11 mouse cellular contexts compared by ENCODE assay signal in the genomic region with DNA sequence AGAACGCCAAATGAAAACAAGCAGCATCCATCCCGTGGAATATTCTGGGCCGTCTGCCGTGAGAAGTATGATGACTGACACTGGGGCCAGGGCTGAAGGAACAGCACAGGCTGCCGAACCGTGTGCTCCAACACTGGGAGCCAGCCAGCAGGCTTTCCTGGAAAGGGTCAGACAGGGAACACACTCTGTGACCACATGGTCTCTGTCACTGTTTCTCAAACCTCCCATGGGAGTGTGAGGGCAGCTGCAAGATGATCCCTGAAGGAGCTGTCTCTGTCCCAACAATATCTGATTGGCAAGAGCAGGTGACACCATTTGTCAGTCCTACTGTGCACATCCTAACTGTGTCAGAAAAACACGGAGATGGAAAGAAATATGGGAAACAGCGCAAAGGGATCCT. TPM values are rescaled to one million over a fixed set of nuclear protein-coding genes. Genes with fewer than 3 reads are reported as not detected.
A peak's percentile ranks its signal among the peaks of the same experiment; 100 is the strongest.
DNase-seq lines count a peak whose midpoint lies in the region; ATAC-seq and TF ChIP-seq lines count a peak whose summit lies in the region.
"Had no signal": no experiment of that assay in that cellular context is flagged by ENCODE, and none has a peak within 500 bp of the region (broad histone marks: within the 10 kb centered on the region; RNA-seq: fewer than 3 reads in every experiment).

No protein-coding gene starts in this region.

- H3K4me3 ChIP-seq in liver, adult 2 months (ENCODE audit: insufficient read depth, low read depth, low read length): no peak overlapping the region
- H3K4me3 ChIP-seq in liver, postnatal 0 days (ENCODE audit: low read depth, low read length): no peak overlapping the region
- H3K4me3 ChIP-seq in limb, embryonic 14.5 days (replicated peaks; ENCODE audit: low read length): no peak overlapping the region
- H3K4me3 ChIP-seq in forebrain, embryonic 16.5 days (replicated peaks; ENCODE audit: low read length): no peak overlapping the region

- H3K9me3 ChIP-seq in liver, postnatal 0 days (ENCODE audit: low read length): no peaks in the 10 kb centered on the region
- H3K9me3 ChIP-seq in limb, embryonic 14.5 days (ENCODE audit: control insufficient read depth, low read length): no peaks in the 10 kb centered on the region
- H3K9me3 ChIP-seq in forebrain, embryonic 16.5 days (ENCODE audit: control insufficient read depth, low read length): no peaks in the 10 kb centered on the region

- TF ChIP-seq EP300 in liver, postnatal 0 days (IDR thresholded peaks at IDR 0.05; ENCODE audit: low read depth): no peak

- H3K9ac ChIP-seq in liver, adult 2 months (ENCODE audit: low read depth, low read length): no peak overlapping the region
- H3K9ac ChIP-seq in liver, postnatal 0 days (replicated peaks): no peak overlapping the region
- H3K9ac ChIP-seq in limb, embryonic 14.5 days (ENCODE audit: low read depth, low read length, severe bottlenecking): no peak overlapping the region
- no peak overlapping the region for H3K9ac ChIP-seq in forebrain, embryonic 16.5 days (replicated peaks; ENCODE audit: low read depth, low read length)

- H3K36me3 ChIP-seq in liver, adult 2 months (ENCODE audit: control insufficient read depth, insufficient read depth, low read length): no peaks in the 10 kb centered on the region
- H3K36me3 ChIP-seq in liver, postnatal 0 days (replicated peaks; ENCODE audit: insufficient read depth, low read length): no peaks in the 10 kb centered on the region
- no peaks in the 10 kb centered on the region for H3K36me3 ChIP-seq in limb, embryonic 14.5 days (ENCODE audit: control insufficient read depth, insufficient read depth, low read length)
- H3K36me3 ChIP-seq in forebrain, embryonic 16.5 days (ENCODE audit: control insufficient read depth, insufficient read depth): no peaks in the 10 kb centered on the region

- no peak for TF ChIP-seq CTCF in liver, adult 2 months (IDR thresholded peaks at IDR 0.05; ENCODE audit: low read depth, low read length)
- no peak for TF ChIP-seq CTCF in liver, postnatal 0 days (IDR thresholded peaks at IDR 0.05; ENCODE audit: low read depth)

- TF ChIP-seq POLR2A in liver, adult 2 months (IDR thresholded peaks at IDR 0.05; ENCODE audit: extremely low read depth, insufficient read depth, low read length): no peak
- TF ChIP-seq POLR2A in limb, embryonic 14.5 days (IDR thresholded peaks at IDR 0.05; ENCODE audit: borderline replicate concordance, extremely low read depth, insufficient read depth, insufficient read length): no peak

- H3K27ac ChIP-seq in liver, adult 2 months (replicated peaks; ENCODE audit: insufficient read depth, low read depth, low read length): peak overlapping the region; percentile 43
- H3K27ac ChIP-seq in liver, postnatal 0 days (ENCODE audit: low read depth): no peak overlapping the region
- no peak overlapping the region for H3K27ac ChIP-seq in limb, embryonic 14.5 days (replicated peaks; ENCODE audit: low read depth, low read length)
- H3K27ac ChIP-seq in forebrain, embryonic 16.5 days (ENCODE audit: low read length): no peak overlapping the region

- 36% methylated on average over 8 of the region's 8 CpGs for WGBS in liver, adult 2 months
- WGBS in liver, postnatal 0 days (ENCODE audit: insufficient replicate concordance): 77% methylated on average over 8 of the region's 8 CpGs
- WGBS in limb, embryonic 14.5 days: 67% methylated on average over 8 of the region's 8 CpGs
- 81% methylated on average over 8 of the region's 8 CpGs for WGBS in forebrain, embryonic 16.5 days

- ATAC-seq in liver, postnatal 0 days: no peak
- ATAC-seq in limb, embryonic 14.5 days (ENCODE audit: low FRiP score, low read depth): peak; percentile 62
- no peak for ATAC-seq in forebrain, embryonic 16.5 days

- H3K4me1 ChIP-seq in liver, adult 2 months (ENCODE audit: control insufficient read depth, insufficient read depth, low read length): peaks cover 30% of the 10 kb centered on the region
- peaks cover 39% of the 10 kb centered on the region for H3K4me1 ChIP-seq in liver, postnatal 0 days (ENCODE audit: insufficient read depth)
- H3K4me1 ChIP-seq in limb, embryonic 14.5 days (ENCODE audit: control insufficient read depth, insufficient read depth, low read length): no peaks in the 10 kb centered on the region
- no peaks in the 10 kb centered on the region for H3K4me1 ChIP-seq in forebrain, embryonic 16.5 days (replicated peaks; ENCODE audit: control insufficient read depth, insufficient read depth, low read length)

- H3K27me3 ChIP-seq in liver, adult 2 months (ENCODE audit: control insufficient read depth, insufficient read depth, low read length): no peaks in the 10 kb centered on the region
- no peaks in the 10 kb centered on the region for H3K27me3 ChIP-seq in liver, postnatal 0 days (ENCODE audit: insufficient read depth, low read length)
- H3K27me3 ChIP-seq in limb, embryonic 14.5 days (ENCODE audit: control insufficient read depth, insufficient read depth, low read length): no peaks in the 10 kb centered on the region
- H3K27me3 ChIP-seq in forebrain, embryonic 16.5 days (replicated peaks; ENCODE audit: control insufficient read depth, insufficient read depth, low read length): no peaks in the 10 kb centered on the region
- H3K27me3 ChIP-seq: Patski had no signal

- no peak overlapping the region for H3K4me2 ChIP-seq in liver, postnatal 0 days (ENCODE audit: low read depth, low read length)
- no peak overlapping the region for H3K4me2 ChIP-seq in limb, embryonic 14.5 days (replicated peaks; ENCODE audit: low read depth, low read length, severe bottlenecking)
- H3K4me2 ChIP-seq in forebrain, embryonic 16.5 days (ENCODE audit: low read length): no peak overlapping the region

- peaks cover 11% of the 10 kb centered on the region for H3K79me2 ChIP-seq in liver, adult 2 months (ENCODE audit: control insufficient read depth, insufficient read depth, low read length)

- DNase-seq in adrenal gland, postnatal 36 days: peak; percentile 40 to 62
- DNase-seq in adrenal gland, adult 18-20 months (ENCODE audit: low spot score in 2 of 2): no peak
- DNase-seq in liver, adult 2 months (ENCODE audit: extremely low read depth, low read depth, low spot score): peak; percentile 81
- DNase-seq in liver, postnatal 0 days: no peak
- DNase-seq in gastrocnemius, postnatal 10 days: peak; percentile 64
- no peak for DNase-seq in limb, embryonic 14.5 days (ENCODE audit: low spot score)
- no peak for DNase-seq in liver
- DNase-seq: B cell, adult 2 months; thymus, postnatal 4 days had no signal

RNA-seq across cellular contexts. Expression of a gene that starts 16.8 kb away (rescaled TPM):
- total RNA-seq in adrenal gland, postnatal 36 days (2021): 10 to 100 TPM; 16.5 to 18.2 TPM
- 10 to 100 TPM in 1 of 2 experiments, 1 to 10 TPM in 1; 9.3 to 11.4 TPM for total RNA-seq in adrenal gland, adult 18-20 months (2021)
- total RNA-seq in liver, adult 2 months (2014; rRNA removed): 3.8 and 4.8 TPM in 2 replicates
- 0.81 and 1.6 TPM in 2 replicates for polyA plus RNA-seq in liver, adult 2 months (2012; rRNA removed)
- 1.3 and 2.3 TPM in 2 replicates for polyA plus RNA-seq in liver, postnatal 0 days (2015; fragmentation: Nextera tagmentation; extraction: Ambion mirVana)
- 10 to 100 TPM in 1 of 2 experiments, 1 to 10 TPM in 1; 9.0 to 11.5 TPM for total RNA-seq in gastrocnemius, postnatal 10 days (2021)
- polyA plus RNA-seq in limb, embryonic 14.5 days (2012; rRNA removed): 2.6 and 3.0 TPM in 2 replicates
- 1.2 and 2.0 TPM in 2 replicates for polyA plus RNA-seq in limb, embryonic 14.5 days (2014; fragmentation: Nextera tagmentation; extraction: Ambion mirVana)
- 0.20 and 0.30 TPM in 2 replicates for polyA plus RNA-seq in forebrain, embryonic 16.5 days (2015; fragmentation: Nextera tagmentation; extraction: Ambion mirVana)

RNA-seq across cellular contexts. Expression of a gene that starts 39.6 kb away (rescaled TPM):
- 100 to 1,000 TPM; 159 to 254 TPM for total RNA-seq in adrenal gland, postnatal 36 days (2021)
- 100 to 1,000 TPM; 115 to 227 TPM for total RNA-seq in adrenal gland, adult 18-20 months (2021)
- total RNA-seq in liver, adult 2 months (2014; rRNA removed): 43.0 and 45.5 TPM in 2 replicates
- 144 and 157 TPM in 2 replicates for polyA plus RNA-seq in liver, adult 2 months (2012; rRNA removed)
- 349 and 355 TPM in 2 replicates for polyA plus RNA-seq in liver, postnatal 0 days (2015; fragmentation: Nextera tagmentation; extraction: Ambion mirVana)
- total RNA-seq in gastrocnemius, postnatal 10 days (2021): 10 to 100 TPM; 60.5 to 69.7 TPM
- polyA plus RNA-seq in limb, embryonic 14.5 days (2012; rRNA removed): 70.0 and 85.1 TPM in 2 replicates
- polyA plus RNA-seq in limb, embryonic 14.5 days (2014; fragmentation: Nextera tagmentation; extraction: Ambion mirVana): 163 and 175 TPM in 2 replicates
- polyA plus RNA-seq in forebrain, embryonic 16.5 days (2015; fragmentation: Nextera tagmentation; extraction: Ambion mirVana): 124 and 133 TPM in 2 replicates

Comparison
In these comparisons a context has a peak if more than half of its experiments do, and no peak if none do; other contexts are left out.
1. DNase-seq: peak in adrenal gland, postnatal 36 days (2 of 2), liver, adult 2 months (single experiment) and gastrocnemius, postnatal 10 days (single experiment); none in adrenal gland, adult 18-20 months (0 of 2), liver, postnatal 0 days (single experiment), limb, embryonic 14.5 days (single experiment) and liver (single experiment).